Mouse (Mus musculus): Measurements from ENCODE around the gene Nsf. TPM values are rescaled to one million over a fixed set of nuclear protein-coding genes. Genes with fewer than 3 reads are reported as not detected.

The Nsf gene
- total RNA-seq, 1 experiment = 55.0 TPM

GRCm38 (mm10) chr11:103829956-103830355, 123.9 kb downstream of the Nsf start:
- in situ Hi-C loops (cut with MboI; ENCODE audit: low sequenced_read_pairs in 2 of 2, unreplicated experiment in 2 of 2) = no loop called here
- no peak overlapping the region for H3K27ac ChIP-seq (ENCODE audit: insufficient read depth, low read depth, low read length, poor library complexity, severe bottlenecking)
- DNase-seq (ENCODE audit: low read depth, low spot score) = no peak

GRCm38 (mm10) chr11:103828866-103829265, 125.0 kb downstream of the Nsf start:
- H3K9me3 ChIP-seq (ENCODE audit: control insufficient read depth, insufficient read depth, low read depth, low read length) = no peaks in the 10 kb centered on the region
- no peak overlapping the region for H3K27ac ChIP-seq (ENCODE audit: insufficient read depth, low read depth, low read length, poor library complexity, severe bottlenecking)
- no peak overlapping the region for H3K4me3 ChIP-seq (ENCODE audit: insufficient read depth in 1 of 2, low read depth in 1 of 2, low read length in 2 of 2, poor library complexity in 1 of 2, severe bottlenecking in 1 of 2)
- no peak for TF ChIP-seq ZC3H11A (IDR thresholded peaks at IDR 0.05; ENCODE audit: borderline replicate concordance, low read depth, low read length)
- TF ChIP-seq CHD2 (IDR thresholded peaks at IDR 0.05; ENCODE audit: low read depth, low read length) = no peak
- TF ChIP-seq MAFK (IDR thresholded peaks at IDR 0.05; ENCODE audit: insufficient read depth, low read depth, low read length) = no peak
- TF ChIP-seq HCFC1 (IDR thresholded peaks at IDR 0.05; ENCODE audit: borderline replicate concordance, insufficient read depth, low read length) = no peak
- TF ChIP-seq ZNF384 (IDR thresholded peaks at IDR 0.05; ENCODE audit: low read depth, low read length) = no peak
- H3K4me1 ChIP-seq (ENCODE audit: control insufficient read depth in 2 of 2, insufficient read depth in 2 of 2, low read length in 2 of 2, poor library complexity in 1 of 2) = peaks cover 1 to 30% of the 10 kb centered on the region in 2 experiments; a peak in 2 of 4 replicates
- in situ Hi-C loops (cut with MboI; ENCODE audit: low sequenced_read_pairs in 2 of 2, unreplicated experiment in 2 of 2) = no loop called here
- H3K36me3 ChIP-seq (ENCODE audit: control insufficient read depth, insufficient read depth, low read length, poor library complexity, severe bottlenecking) = peaks cover 9% of the 10 kb centered on the region; the same call in 1 of the 2 replicates
- H3K9ac ChIP-seq (ENCODE audit: insufficient read depth, low read depth, low read length, poor library complexity, severe bottlenecking) = no peak overlapping the region
- no peak for DNase-seq (ENCODE audit: low read depth, low spot score)

More at GRCm38 (mm10) chr11:103829956-103830355, 123.9 kb downstream of the Nsf start:
- TF ChIP-seq ZC3H11A (IDR thresholded peaks at IDR 0.05; ENCODE audit: borderline replicate concordance, low read depth, low read length) = no peak
- no peak for TF ChIP-seq HCFC1 (IDR thresholded peaks at IDR 0.05; ENCODE audit: borderline replicate concordance, insufficient read depth, low read length)
- TF ChIP-seq MAFK (IDR thresholded peaks at IDR 0.05; ENCODE audit: insufficient read depth, low read depth, low read length) = no peak
- TF ChIP-seq CHD2 (IDR thresholded peaks at IDR 0.05; ENCODE audit: low read depth, low read length) = no peak
- TF ChIP-seq ZNF384 (IDR thresholded peaks at IDR 0.05; ENCODE audit: low read depth, low read length) = no peak
- Histone ChIP-seq H3K36me3 (ENCODE audit: control insufficient read depth, insufficient read depth, low read length, poor library complexity, severe bottlenecking) (peaks cover 8% of the 10 kb centered on the region; the same call in 1 of the 2 replicates), H3K9me3 (ENCODE audit: control insufficient read depth, insufficient read depth, low read depth, low read length) (no peaks in the 10 kb centered on the region), H3K9ac (ENCODE audit: insufficient read depth, low read depth, low read length, poor library complexity, severe bottlenecking) (no peak overlapping the region), H3K4me1 (ENCODE audit: control insufficient read depth in 2 of 2, insufficient read depth in 2 of 2, low read length in 2 of 2, poor library complexity in 1 of 2) (peaks cover 1 to 30% of the 10 kb centered on the region in 2 experiments; a peak in 2 of 4 replicates), H3K4me3 (ENCODE audit: insufficient read depth in 1 of 2, low read depth in 1 of 2, low read length in 2 of 2, poor library complexity in 1 of 2, severe bottlenecking in 1 of 2) (no peak overlapping the region)

GRCm38 (mm10) chr11:103827201-103827600, 126.7 kb downstream of the Nsf start:
- DNase-seq (ENCODE audit: low read depth, low spot score) = no peak
- TF ChIP-seq CHD2 (IDR thresholded peaks at IDR 0.05; ENCODE audit: low read depth, low read length) (no peak), ZNF384 (IDR thresholded peaks at IDR 0.05; ENCODE audit: low read depth, low read length) (no peak)
- peaks cover 17% of the 10 kb centered on the region; the same call in 1 of the 2 replicates for H3K36me3 ChIP-seq (ENCODE audit: control insufficient read depth, insufficient read depth, low read length, poor library complexity, severe bottlenecking)
- H3K4me1 ChIP-seq (ENCODE audit: control insufficient read depth in 2 of 2, insufficient read depth in 2 of 2, low read length in 2 of 2, poor library complexity in 1 of 2) = peaks cover 1 to 25% of the 10 kb centered on the region in 2 experiments; a peak in 2 of 4 replicates
- in situ Hi-C loops (cut with MboI; ENCODE audit: low sequenced_read_pairs in 2 of 2, unreplicated experiment in 2 of 2) = no loop called here
- no peak overlapping the region for H3K27ac ChIP-seq (ENCODE audit: insufficient read depth, low read depth, low read length, poor library complexity, severe bottlenecking)
- no peak overlapping the region for H3K9ac ChIP-seq (ENCODE audit: insufficient read depth, low read depth, low read length, poor library complexity, severe bottlenecking)
- no peaks in the 10 kb centered on the region for H3K9me3 ChIP-seq (ENCODE audit: control insufficient read depth, insufficient read depth, low read depth, low read length)
- H3K4me3 ChIP-seq (ENCODE audit: insufficient read depth in 1 of 2, low read depth in 1 of 2, low read length in 2 of 2, poor library complexity in 1 of 2, severe bottlenecking in 1 of 2) = no peak overlapping the region

- no peaks in the 10 kb centered on the region for H3K9me3 ChIP-seq (ENCODE audit: control insufficient read depth, insufficient read depth, low read depth, low read length)
- DNase-seq (ENCODE audit: low read depth, low spot score) = peak; percentile 55
- TF ChIP-seq ZNF384 (IDR thresholded peaks at IDR 0.05; ENCODE audit: low read depth, low read length) (peak; percentile 92), CHD2 (IDR thresholded peaks at IDR 0.05; ENCODE audit: low read depth, low read length) (no peak), HCFC1 (IDR thresholded peaks at IDR 0.05; ENCODE audit: borderline replicate concordance, insufficient read depth, low read length) (no peak), MAFK (IDR thresholded peaks at IDR 0.05; ENCODE audit: insufficient read depth, low read depth, low read length) (no peak), ZC3H11A (IDR thresholded peaks at IDR 0.05; ENCODE audit: borderline replicate concordance, low read depth, low read length) (no peak)
- H3K4me1 ChIP-seq (ENCODE audit: control insufficient read depth in 2 of 2, insufficient read depth in 2 of 2, low read length in 2 of 2, poor library complexity in 1 of 2) = peaks cover 0 to 7% of the 10 kb centered on the region in 2 experiments; a peak in 2 of 4 replicates
- H3K27ac ChIP-seq (ENCODE audit: insufficient read depth, low read depth, low read length, poor library complexity, severe bottlenecking) = no peak overlapping the region
- in situ Hi-C loops (cut with MboI; ENCODE audit: low sequenced_read_pairs in 2 of 2, unreplicated experiment in 2 of 2) = no loop called here
- H3K9ac ChIP-seq (ENCODE audit: insufficient read depth, low read depth, low read length, poor library complexity, severe bottlenecking) = no peak overlapping the region
- H3K36me3 ChIP-seq (ENCODE audit: control insufficient read depth, insufficient read depth, low read length, poor library complexity, severe bottlenecking) = 0 out of 2 replicates have a peak, but pooled peaks cover 2% of the 10 kb centered on the region
- H3K4me3 ChIP-seq (ENCODE audit: insufficient read depth in 1 of 2, low read depth in 1 of 2, low read length in 2 of 2, poor library complexity in 1 of 2, severe bottlenecking in 1 of 2) = no peak overlapping the region
Observed at GRCm38 (mm10) chr11:103816719-103817118, 137.1 kb downstream of the Nsf start.

GRCm38 (mm10) chr11:103815986-103816385, 137.9 kb downstream of the Nsf start:
- TF ChIP-seq ZC3H11A (IDR thresholded peaks at IDR 0.05; ENCODE audit: borderline replicate concordance, low read depth, low read length) (no peak), HCFC1 (IDR thresholded peaks at IDR 0.05; ENCODE audit: borderline replicate concordance, insufficient read depth, low read length) (no peak), MAFK (IDR thresholded peaks at IDR 0.05; ENCODE audit: insufficient read depth, low read depth, low read length) (no peak), CHD2 (IDR thresholded peaks at IDR 0.05; ENCODE audit: low read depth, low read length) (no peak), ZNF384 (IDR thresholded peaks at IDR 0.05; ENCODE audit: low read depth, low read length) (no peak)
- H3K36me3 ChIP-seq (ENCODE audit: control insufficient read depth, insufficient read depth, low read length, poor library complexity, severe bottlenecking) = no peaks in the 10 kb centered on the region
- no peak overlapping the region for H3K4me3 ChIP-seq (ENCODE audit: insufficient read depth in 1 of 2, low read depth in 1 of 2, low read length in 2 of 2, poor library complexity in 1 of 2, severe bottlenecking in 1 of 2)
- H3K9me3 ChIP-seq (ENCODE audit: control insufficient read depth, insufficient read depth, low read depth, low read length) = no peaks in the 10 kb centered on the region
- no peak overlapping the region for H3K27ac ChIP-seq (ENCODE audit: insufficient read depth, low read depth, low read length, poor library complexity, severe bottlenecking)
- no peak overlapping the region for H3K9ac ChIP-seq (ENCODE audit: insufficient read depth, low read depth, low read length, poor library complexity, severe bottlenecking)
- H3K4me1 ChIP-seq (ENCODE audit: control insufficient read depth in 2 of 2, insufficient read depth in 2 of 2, low read length in 2 of 2, poor library complexity in 1 of 2) = peaks cover 0 to 11% of the 10 kb centered on the region in 2 experiments; a peak in 2 of 4 replicates
- no peak for DNase-seq (ENCODE audit: low read depth, low spot score)
- in situ Hi-C loops (cut with MboI; ENCODE audit: low sequenced_read_pairs in 2 of 2, unreplicated experiment in 2 of 2) = no loop called here
